Comparison of ENCODE assay signal across 15 mouse cellular contexts in the genomic region with DNA sequence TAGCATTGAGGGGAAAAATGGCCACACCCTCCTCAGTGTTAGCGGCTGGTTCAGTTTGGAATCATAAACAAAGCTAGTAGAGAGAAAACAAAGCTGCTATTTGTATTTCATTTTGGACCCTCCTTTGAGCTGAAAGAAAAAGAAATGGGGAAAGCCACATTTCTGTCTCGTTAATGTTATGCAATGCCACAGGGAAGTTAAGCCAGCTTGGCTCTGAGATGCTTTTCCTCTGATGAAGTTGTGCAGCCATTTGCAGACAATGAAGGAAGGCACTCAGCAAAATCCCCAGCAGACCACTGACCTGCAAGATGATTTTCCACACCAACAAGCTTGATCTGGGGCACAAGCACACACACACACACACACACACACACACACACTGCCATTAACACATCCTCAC. TPM values are rescaled to one million over a fixed set of nuclear protein-coding genes. Genes with fewer than 3 reads are reported as not detected.
DNase-seq lines count a peak whose midpoint lies in the region; ATAC-seq and TF ChIP-seq lines count a peak whose summit lies in the region.
"Had no signal": no experiment of that assay in that cellular context is flagged by ENCODE, and none has a peak within 500 bp of the region (broad histone marks: within the 10 kb centered on the region; RNA-seq: fewer than 3 reads in every experiment).

No protein-coding gene starts in this region.

- H3K27me3 ChIP-seq in heart, embryonic 16.5 days (ENCODE audit: control insufficient read depth, insufficient read depth, low read length), result no peaks in the 10 kb centered on the region
- no peaks in the 10 kb centered on the region for H3K27me3 ChIP-seq in thymus, adult 2 months (ENCODE audit: control insufficient read depth, insufficient read depth, low read length)
- H3K27me3 ChIP-seq in stomach, postnatal 0 days (ENCODE audit: control insufficient read depth, insufficient read depth, low read length), result no peaks in the 10 kb centered on the region

- no peak for TF ChIP-seq POLR2A in thymus, adult 2 months (IDR thresholded peaks at IDR 0.05; ENCODE audit: control insufficient read depth, extremely low read depth, insufficient read depth, low read length, poor library complexity)

- H3K9ac ChIP-seq in heart, embryonic 16.5 days (ENCODE audit: low read length), result no peak overlapping the region
- H3K9ac ChIP-seq in stomach, postnatal 0 days (ENCODE audit: low read length), result no peak overlapping the region

- H3K4me3 ChIP-seq in heart, embryonic 16.5 days (ENCODE audit: low read length), result no peak overlapping the region
- no peak overlapping the region for H3K4me3 ChIP-seq in thymus, adult 2 months (ENCODE audit: control insufficient read depth, insufficient read depth, low read length)
- no peak overlapping the region for H3K4me3 ChIP-seq in stomach, postnatal 0 days (ENCODE audit: low read depth, low read length)
- H3K4me3 ChIP-seq: myocyte had no signal

- H3K4me1 ChIP-seq in heart, embryonic 16.5 days (ENCODE audit: control insufficient read depth, insufficient read depth, low read length), result peaks cover 11% of the 10 kb centered on the region; the same call in 1 of the 2 replicates
- peaks cover 62% of the 10 kb centered on the region for H3K4me1 ChIP-seq in thymus, adult 2 months (replicated peaks; ENCODE audit: control insufficient read depth, insufficient read depth, low read length)
- H3K4me1 ChIP-seq in stomach, postnatal 0 days (replicated peaks; ENCODE audit: control insufficient read depth, insufficient read depth), result 0 out of 2 replicates have a peak, but pooled peaks cover 2% of the 10 kb centered on the region

- DNase-seq in heart, postnatal 25 days (ENCODE audit: low spot score), result no peak
- no peak for DNase-seq in thymus, adult 2 months
- no peak for DNase-seq in thymus, postnatal 36 days
- no peak for DNase-seq in stomach, postnatal 0 days (ENCODE audit: low spot score)
- DNase-seq in layer of hippocampus, adult 8-10 months (ENCODE audit: low spot score in 2 of 2), result no peak
- DNase-seq: cerebellum, adult 8-10 months; heart, postnatal 36 days; kidney, postnatal 10 days; layer of hippocampus, postnatal 36 days; lung, adult 2 months had no signal

- TF ChIP-seq CTCF in thymus, adult 2 months (IDR thresholded peaks at IDR 0.05; ENCODE audit: borderline replicate concordance, control insufficient read depth, extremely low read depth, insufficient read depth, low read length, poor library complexity), result no peak
- TF ChIP-seq CTCF in stomach, postnatal 0 days (IDR thresholded peaks at IDR 0.05; ENCODE audit: low read depth), result no peak

- WGBS in heart, embryonic 16.5 days, result 62% methylated on average over 2 of the region's 2 CpGs
- 59% methylated on average over 2 of the region's 2 CpGs for WGBS in thymus, adult 2 months
- WGBS in stomach, postnatal 0 days, result 15% methylated on average over 2 of the region's 2 CpGs

- ATAC-seq in heart, embryonic 16.5 days (replicated peaks; ENCODE audit: extremely low read depth, insufficient read depth, low FRiP score), result no peak
- peak; percentile 26 for ATAC-seq in granulocyte monocyte progenitor cell, adult 5-6 weeks (replicated peaks; ENCODE audit: poor library complexity, severe bottlenecking)
- ATAC-seq in stomach, postnatal 0 days (ENCODE audit: low FRiP score, low TSS enrichment), result no peak; the same call in 1 of the 2 replicates
- no peak for ATAC-seq in erythroid progenitor cell, adult 5-6 weeks (replicated peaks; ENCODE audit: low FRiP score, poor library complexity, severe bottlenecking)

- TF ChIP-seq EP300 in stomach, postnatal 0 days (optimal IDR thresholded peaks at IDR 0.05), result no peak

- intact Hi-C loops in heart, postnatal 25 days (cut with DNase I), result no loop called here

- peak overlapping the region; percentile 1; the same call in 1 of the 2 replicates for H3K27ac ChIP-seq in heart, embryonic 16.5 days (ENCODE audit: low read length)
- H3K27ac ChIP-seq in thymus, adult 2 months (ENCODE audit: control insufficient read depth, insufficient read depth, low read length), result peak overlapping the region; percentile 100
- H3K27ac ChIP-seq in stomach, postnatal 0 days (replicated peaks), result peak overlapping the region; percentile 49; the same call in 1 of the 2 replicates

- H3K36me3 ChIP-seq in heart, embryonic 16.5 days (ENCODE audit: control insufficient read depth, insufficient read depth), result no peaks in the 10 kb centered on the region
- no peaks in the 10 kb centered on the region for H3K36me3 ChIP-seq in thymus, adult 2 months (ENCODE audit: control insufficient read depth, insufficient read depth, low read length)
- H3K36me3 ChIP-seq in stomach, postnatal 0 days (ENCODE audit: control insufficient read depth, insufficient read depth, low read length), result no peaks in the 10 kb centered on the region

- H3K4me2 ChIP-seq in heart, embryonic 16.5 days (ENCODE audit: low read depth, low read length), result no peak overlapping the region
- H3K4me2 ChIP-seq in stomach, postnatal 0 days (replicated peaks; ENCODE audit: low read depth), result no peak overlapping the region
- H3K4me2 ChIP-seq: midbrain, embryonic 11.5 days had no signal

- H3K9me3 ChIP-seq in heart, embryonic 16.5 days (replicated peaks; ENCODE audit: control insufficient read depth, low read length), result no peaks in the 10 kb centered on the region
- H3K9me3 ChIP-seq in stomach, postnatal 0 days (ENCODE audit: control insufficient read depth, low read length), result no peaks in the 10 kb centered on the region

RNA-seq across cellular contexts. Expression of gene Rcbtb2, which starts 2.9 kb away (rescaled TPM):
- 62.2 and 77.3 TPM in 2 replicates for polyA plus RNA-seq in heart, embryonic 16.5 days (2015; fragmentation: Nextera tagmentation; extraction: Ambion mirVana)
- 10 to 100 TPM; 20.4 to 22.9 TPM for total RNA-seq in heart, postnatal 25 days (2021)
- polyA plus RNA-seq in thymus, adult 2 months (2012; rRNA removed), result 168 and 169 TPM in 2 replicates
- 33.5 and 57.3 TPM in 2 replicates for total RNA-seq in granulocyte monocyte progenitor cell, adult 5-6 weeks (2014; fragmentation: Nextera tagmentation)
- 28.0 and 35.6 TPM in 2 replicates for total RNA-seq in granulocyte monocyte progenitor cell, adult 5-6 weeks (2017)
- 42.7 and 44.0 TPM in 2 replicates for polyA plus RNA-seq in stomach, postnatal 0 days (2015; fragmentation: Nextera tagmentation; extraction: Ambion mirVana)
- total RNA-seq in erythroid progenitor cell, adult 5-6 weeks (2015; ENCODE audit: low replicate concordance), result 4.2 and 11.5 TPM in 2 replicates
- 4.5 and 10.4 TPM in 2 replicates for total RNA-seq in erythroid progenitor cell, adult 5-6 weeks (2017; ENCODE audit: low replicate concordance)
- 10 to 100 TPM; 25.4 to 41.4 (median 32.9) TPM for total RNA-seq in layer of hippocampus, adult 8-10 months (2022)

Comparison
In these comparisons a context has a peak if more than half of its experiments do, and no peak if none do; other contexts are left out.
1. H3K27ac ChIP-seq: peak in every context shown above with its lines; median percentile 100 in thymus, adult 2 months; 49 in stomach, postnatal 0 days; 1 in heart, embryonic 16.5 days.